Mouse (Mus musculus) cerebellum, adult 2 months (tissue): ENCODE measurements at regions not wholly inside any gene's neighbourhood (a gene's known extent, or its start where the extent isn't known, plus 50 kb on each side); places are given as distances from the start of the nearest gene placed in this dataset.

Experiments used
- CTCF ChIP-seq: fragments of 200-500 bp; IDR thresholded peaks from 2 replicates; pipeline ENCODE4 v1.5.1; 2011; ENCODE audit warnings: low read depth, mild to moderate bottlenecking, control low read depth, low read length, moderate library complexity, borderline replicate concordance; ENCODE audit not compliant: insufficient read depth
- POLR2A ChIP-seq: fragments of 200-500 bp; IDR thresholded peaks from 2 replicates; pipeline ENCODE4 v1.6.1; 2011; ENCODE audit warnings: low read length, control low read depth, borderline replicate concordance; ENCODE audit not compliant: insufficient read depth

GRCm38 (mm10) chr1:90408504-90409215, 194.1 kb upstream of the Cops8 start:
- TF ChIP-seq POLR2A = no peak
- no peak for TF ChIP-seq CTCF
